Mouse (Mus musculus) liver, embryonic 13.5 days (tissue): ENCODE results near the gene Reg1. TPM values are rescaled to one million over a fixed set of nuclear protein-coding genes. Genes with fewer than 3 reads are reported as not detected.
"Not testable (repeated sequence)": the region's sequence is repeated elsewhere in the genome, so short reads cannot be mapped to it uniquely, and the experiment has no call there.

Source experiments
- ATAC-seq: fragments of 200-750 bp; cut with Nextera tagmentation; 2 replicates; pipeline ENCODE4 v1.8.0; 2017; ENCODE audit warnings: low read depth, mild to moderate bottlenecking, moderate number of reproducible peaks, moderate library complexity
- DNase-seq: peaks from one replicate; pipeline ENCODE4 v3.0.0; 2022
- H3K27ac ChIP-seq: fragments of 300-500 bp; sonication (generic); 2 replicates; pipeline ENCODE4 v1.5.1; 2015; ENCODE audit warnings: moderate library complexity, mild to moderate bottlenecking, inconsistent platforms
- H3K27me3 ChIP-seq: fragments of 300-500 bp; sonication (generic); 2 replicates; pipeline ENCODE4 v1.6.1; 2015; ENCODE audit warnings: mild to moderate bottlenecking, inconsistent platforms
- H3K36me3 ChIP-seq: fragments of 300-500 bp; sonication (generic); 2 replicates; pipeline ENCODE4 v1.6.1; 2015; ENCODE audit warnings: mild to moderate bottlenecking, inconsistent platforms
- H3K4me1 ChIP-seq: fragments of 300-500 bp; sonication (generic); replicated peaks from 2 replicates; pipeline ENCODE4 v1.6.1; 2015; ENCODE audit warnings: inconsistent platforms
- H3K4me2 ChIP-seq: fragments of 300-500 bp; sonication (generic); 2 replicates; pipeline ENCODE4 v1.6.1; 2015; ENCODE audit warnings: inconsistent platforms, mild to moderate bottlenecking, moderate library complexity
- H3K4me3 ChIP-seq: fragments of 300-500 bp; sonication (generic); replicated peaks from 2 replicates; pipeline ENCODE4 v1.5.1; 2015; ENCODE audit warnings: mild to moderate bottlenecking, inconsistent platforms
- H3K9ac ChIP-seq: fragments of 300-500 bp; sonication (generic); 2 replicates; pipeline ENCODE4 v1.6.1; 2015; ENCODE audit warnings: mild to moderate bottlenecking, inconsistent platforms
- H3K9me3 ChIP-seq: fragments of 300-500 bp; sonication (generic); replicated peaks from 2 replicates; pipeline ENCODE4 v1.6.1; 2016; ENCODE audit warnings: inconsistent platforms
- WGBS: fragments of 180-500 bp; shearing (Covaris S2); methylation state at CpG from one replicate; pipeline ENCODE4 v1.1.7; 2015; ENCODE audit not compliant: insufficient replicate concordance; 5-methylcytosine and 5-hydroxymethylcytosine counted together
- polyA plus RNA-seq: library from polyadenylated mRNA; unstranded; fragments of >200 nt; fragmentation: Nextera tagmentation; extraction: Ambion mirVana; gene quantifications from 2 replicates; pipeline ENCODE4 v1.2.1, GENCODE M21; 2015

Gene Reg1
- not detected in 2 replicates for polyA plus RNA-seq

DNA sequence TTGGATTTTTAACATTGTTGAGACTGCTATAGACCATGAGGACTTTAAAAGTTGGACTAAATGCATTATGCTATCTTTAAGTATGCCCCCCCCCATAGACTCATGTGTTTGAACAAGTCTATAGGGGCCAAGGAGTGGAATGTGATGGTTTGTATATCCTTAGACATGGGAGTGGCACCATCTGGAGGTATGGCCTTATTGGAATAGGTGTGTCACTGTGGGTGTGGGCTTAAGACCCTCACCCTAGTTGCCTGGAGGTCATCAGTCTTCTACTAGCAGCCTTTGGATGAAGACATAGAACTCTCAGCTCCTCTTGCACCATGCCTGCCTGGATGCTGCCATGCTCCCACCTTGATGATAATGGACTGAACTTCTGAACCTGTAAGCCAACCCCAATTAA lies at the start of gene Reg1:
TSS of gene Reg1 (plus strand) at position 301 of the 400 bp plus-strand sequence.
- not testable (repeated sequence) for DNase-seq

DNA sequence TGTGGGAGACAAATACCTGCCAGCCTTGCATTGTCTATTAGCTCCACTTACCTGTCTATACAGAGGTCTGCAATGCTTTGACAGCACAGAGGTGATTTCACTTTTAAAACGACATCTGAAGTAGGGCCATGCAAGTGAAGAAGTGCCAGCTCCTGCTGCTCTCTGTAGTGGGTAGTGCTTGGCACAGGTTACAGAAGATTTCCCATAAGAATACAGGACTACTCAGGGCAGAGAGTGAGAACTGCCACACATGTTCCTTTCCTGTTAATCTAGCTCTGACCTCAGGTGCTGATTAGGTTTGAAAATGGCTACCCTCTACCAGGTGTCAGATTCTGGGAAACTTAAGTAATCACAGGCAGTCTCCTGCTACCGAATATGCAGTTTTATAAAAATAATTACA lies 43.7 kb upstream of the Reg1 start, which contains the start of gene Reg3d:
TSS of gene Reg3d (minus strand) at position 101 of the 400 bp plus-strand sequence.
- Histone ChIP-seq H3K9ac (no peak within 1 kb of the TSS), H3K36me3 (no peaks in the 10 kb centered on the region), H3K4me3 (no peak within 1 kb of the TSS), H3K27ac (no peak within 1 kb of the TSS), H3K9me3 (no peaks in the 10 kb centered on the region), H3K27me3 (no peaks in the 10 kb centered on the region), H3K4me1 (no peaks in the 10 kb centered on the region), H3K4me2 (no peak within 1 kb of the TSS)
- WGBS = 57% methylated on average over 2 of the region's 2 CpGs
- DNase-seq (no peak), ATAC-seq (no peak)

More for the DNA sequence above, at the start of gene Reg1:
- H3K27me3 ChIP-seq, H3K9ac ChIP-seq, H3K9me3 ChIP-seq, H3K4me3 ChIP-seq, H3K36me3 ChIP-seq, H3K4me1 ChIP-seq, H3K27ac ChIP-seq, H3K4me2 ChIP-seq, ATAC-seq: not testable (repeated sequence)

DNA sequence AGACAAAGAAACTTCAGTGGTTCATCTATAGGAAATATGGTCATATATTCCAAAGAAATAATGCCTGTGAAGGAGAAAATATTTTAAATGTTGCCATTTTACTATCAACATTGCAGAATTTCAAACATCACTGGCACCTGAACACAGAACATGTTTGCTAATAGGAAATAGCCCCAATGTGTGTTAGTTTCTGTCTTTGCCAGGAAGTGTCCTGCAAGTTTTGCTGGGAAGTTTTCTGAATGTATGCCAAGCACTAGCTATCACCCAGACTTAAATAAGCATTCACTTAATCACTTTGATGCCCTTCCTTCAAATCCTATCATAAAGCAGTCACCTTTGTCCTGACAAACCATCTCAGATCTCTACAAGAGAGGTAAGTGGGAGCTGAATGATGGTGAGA lies 42.1 kb upstream of the Reg1 start, which contains the start of gene Reg3a:
TSS of gene Reg3a (plus strand) at position 301 of the 400 bp plus-strand sequence.
- H3K4me2 ChIP-seq = no peak within 1 kb of the TSS
- H3K27me3 ChIP-seq = no peaks in the 10 kb centered on the region
- no peak within 1 kb of the TSS for H3K4me3 ChIP-seq
- H3K36me3 ChIP-seq = no peaks in the 10 kb centered on the region
- H3K9me3 ChIP-seq = no peaks in the 10 kb centered on the region
- ATAC-seq (no peak), DNase-seq (no peak)
- no peak within 1 kb of the TSS for H3K27ac ChIP-seq
- no peak within 1 kb of the TSS for H3K9ac ChIP-seq
- no peaks in the 10 kb centered on the region for H3K4me1 ChIP-seq

DNA sequence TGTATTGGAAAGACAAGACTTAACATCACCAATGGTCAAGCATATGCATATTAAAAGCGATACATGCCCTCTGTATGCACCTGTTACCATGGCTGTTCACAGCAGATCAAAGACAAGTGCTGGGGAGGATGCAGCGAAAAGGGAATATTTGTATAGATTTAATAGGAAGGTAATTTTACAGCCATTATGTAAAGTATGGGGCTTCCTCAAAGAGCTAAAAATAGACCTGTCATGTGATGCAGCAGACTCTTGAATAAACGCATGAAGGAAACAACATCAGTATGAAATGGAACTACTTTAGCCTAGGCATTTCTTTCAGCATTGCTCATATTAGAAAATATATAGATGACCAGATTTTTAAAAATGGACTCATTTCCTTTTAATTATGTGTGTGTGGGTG lies 36.9 kb upstream of the Reg1 start:
- ATAC-seq = no peak
- H3K36me3 ChIP-seq = no peaks in the 10 kb centered on the region
- H3K9me3 ChIP-seq = no peaks in the 10 kb centered on the region
- no peak overlapping the region for H3K9ac ChIP-seq
- no peaks in the 10 kb centered on the region for H3K4me1 ChIP-seq
- no peak overlapping the region for H3K27ac ChIP-seq
- no peak for DNase-seq
- H3K27me3 ChIP-seq = no peaks in the 10 kb centered on the region
- H3K4me2 ChIP-seq = no peak overlapping the region
- 67% methylated on average over 3 of the region's 3 CpGs for WGBS
- no peak overlapping the region for H3K4me3 ChIP-seq

DNA sequence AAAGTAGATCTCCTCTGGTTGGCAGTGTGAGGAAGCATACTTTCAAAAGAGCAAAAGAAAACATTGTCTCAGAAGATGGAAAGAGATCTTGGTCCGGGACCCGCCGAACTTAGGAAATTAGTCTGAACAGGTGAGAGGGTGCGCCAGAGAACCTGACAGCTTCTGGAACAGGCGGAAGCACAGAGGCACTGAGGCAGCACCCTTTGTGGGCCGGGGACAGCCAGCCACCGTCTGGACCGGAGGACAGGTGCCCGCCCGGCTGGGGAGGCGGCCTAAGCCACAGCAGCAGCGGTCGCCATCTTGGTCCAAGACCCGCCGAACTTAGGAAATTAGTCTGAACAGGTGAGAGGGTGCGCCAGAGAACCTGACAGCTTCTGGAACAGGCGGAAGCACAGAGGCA lies 27.2 kb upstream of the Reg1 start, which contains the start of gene Reg2:
TSS of gene Reg2 (plus strand) at position 301 of the 400 bp plus-strand sequence.
- H3K4me1 ChIP-seq, H3K4me3 ChIP-seq, ATAC-seq, H3K36me3 ChIP-seq, DNase-seq, H3K9me3 ChIP-seq, H3K27me3 ChIP-seq, H3K27ac ChIP-seq, H3K9ac ChIP-seq, H3K4me2 ChIP-seq: not testable (repeated sequence)
- WGBS = 87% methylated on average over 5 of the region's 17 CpGs

DNA sequence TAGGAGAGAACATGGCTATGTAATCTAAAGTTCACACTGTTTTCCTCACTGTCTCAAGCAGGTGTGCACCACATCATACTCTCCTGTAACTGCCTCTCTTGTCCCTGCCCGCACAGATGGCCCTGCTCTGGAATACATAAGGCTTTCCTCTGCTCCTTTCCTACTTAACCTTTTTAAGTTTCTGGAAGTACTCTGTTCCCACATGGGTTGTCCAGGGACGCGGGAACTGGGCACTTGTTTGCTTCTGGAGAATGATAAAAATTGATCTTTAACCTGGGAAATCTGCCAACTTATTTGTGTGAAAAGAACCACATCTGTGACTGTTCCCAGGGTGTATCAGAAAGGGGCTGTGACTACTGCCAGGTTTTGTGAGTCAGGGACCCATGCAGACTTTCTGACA lies 3.0 kb downstream of the Reg1 start:
- no peak overlapping the region for H3K9ac ChIP-seq
- DNase-seq = no peak
- H3K4me3 ChIP-seq = no peak overlapping the region
- H3K4me1 ChIP-seq = no peaks in the 10 kb centered on the region
- H3K9me3 ChIP-seq = no peaks in the 10 kb centered on the region
- 77% methylated on average over 3 of the region's 3 CpGs for WGBS
- H3K27me3 ChIP-seq = no peaks in the 10 kb centered on the region
- no peak overlapping the region for H3K4me2 ChIP-seq
- no peaks in the 10 kb centered on the region for H3K36me3 ChIP-seq
- ATAC-seq = no peak
- no peak overlapping the region for H3K27ac ChIP-seq

DNA sequence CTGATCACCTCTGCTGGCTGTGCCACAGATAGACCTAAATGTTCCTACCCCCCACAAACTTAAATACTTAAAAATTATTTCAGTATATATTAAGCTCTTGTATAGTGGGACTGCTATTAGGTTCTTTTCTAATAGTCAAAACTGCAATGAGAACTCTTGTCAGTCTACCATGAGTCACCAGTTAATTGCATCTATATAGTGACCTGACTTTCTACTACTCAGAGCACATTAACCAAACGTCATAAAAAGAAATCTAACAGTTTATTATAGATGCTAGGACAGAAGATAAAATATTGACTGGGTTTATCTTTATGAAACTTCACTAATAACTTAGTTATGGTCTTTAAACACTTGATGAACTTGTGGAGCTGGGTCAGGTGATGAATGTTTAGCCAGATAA lies 24.7 kb downstream of the Reg1 start:
- no peak for ATAC-seq
- WGBS = 39% methylated on average over 1 of the region's 1 CpGs

DNA sequence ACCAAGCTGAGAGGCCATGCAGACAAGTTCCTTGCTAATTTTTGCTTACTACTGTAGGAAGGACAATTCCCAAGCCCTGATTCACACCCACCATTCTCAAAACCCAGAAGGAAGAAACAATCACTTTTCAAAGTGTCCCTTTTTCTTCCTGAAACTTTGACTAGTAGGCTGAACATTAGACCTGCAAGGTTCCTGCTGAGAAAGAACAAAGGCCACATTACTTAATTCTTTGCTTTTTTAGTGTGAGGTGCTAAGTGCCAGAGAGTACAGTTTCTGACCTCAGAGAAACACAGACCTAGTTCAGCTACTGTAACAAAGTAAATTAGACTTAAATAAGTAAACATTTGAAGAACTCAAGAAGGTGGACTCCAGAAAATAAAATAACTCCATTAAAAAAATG lies 25.9 kb downstream of the Reg1 start:
- no peak overlapping the region for H3K27ac ChIP-seq
- no peaks in the 10 kb centered on the region for H3K9me3 ChIP-seq
- no peaks in the 10 kb centered on the region for H3K27me3 ChIP-seq
- ATAC-seq = no peak
- H3K9ac ChIP-seq = no peak overlapping the region
- no peak for DNase-seq
- no peak overlapping the region for H3K4me3 ChIP-seq
- no peak overlapping the region for H3K4me2 ChIP-seq
- H3K4me1 ChIP-seq = no peaks in the 10 kb centered on the region
- H3K36me3 ChIP-seq = no peaks in the 10 kb centered on the region

More for the DNA sequence above, 24.7 kb downstream of the Reg1 start:
- Histone ChIP-seq H3K9me3 (0 out of 2 replicates have a peak, but pooled peaks cover 5% of the 10 kb centered on the region), H3K36me3 (no peaks in the 10 kb centered on the region), H3K4me1 (no peaks in the 10 kb centered on the region), H3K27ac (no peak overlapping the region), H3K9ac (no peak overlapping the region), H3K27me3 (no peaks in the 10 kb centered on the region), H3K4me3 (no peak overlapping the region), H3K4me2 (no peak overlapping the region)
- no peak for DNase-seq

DNA sequence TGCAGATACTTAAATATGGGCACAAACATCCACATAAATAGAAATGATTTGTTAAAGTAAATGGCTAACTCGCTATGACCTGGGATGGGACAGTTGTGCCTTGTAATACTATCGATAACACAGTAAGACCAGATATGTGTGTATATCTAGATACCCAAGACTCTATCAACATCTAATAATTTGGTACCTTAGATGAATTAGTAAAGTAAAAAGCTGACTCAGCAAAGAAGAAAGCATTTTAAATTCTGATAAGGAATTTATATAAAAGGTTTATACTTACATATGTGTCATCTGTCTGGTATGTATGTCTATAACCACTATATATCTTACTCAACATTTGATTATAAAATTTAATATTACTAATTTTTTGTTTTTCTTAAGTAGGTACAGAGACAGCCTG lies 30.3 kb downstream of the Reg1 start:
- no peak for ATAC-seq
- Histone ChIP-seq H3K9me3 (no peaks in the 10 kb centered on the region), H3K4me2 (no peak overlapping the region), H3K4me3 (no peak overlapping the region), H3K27ac (no peak overlapping the region), H3K9ac (no peak overlapping the region), H3K4me1 (no peaks in the 10 kb centered on the region), H3K36me3 (no peaks in the 10 kb centered on the region), H3K27me3 (no peaks in the 10 kb centered on the region)
- WGBS = 70% methylated on average over 2 of the region's 2 CpGs
- no peak for DNase-seq

DNA sequence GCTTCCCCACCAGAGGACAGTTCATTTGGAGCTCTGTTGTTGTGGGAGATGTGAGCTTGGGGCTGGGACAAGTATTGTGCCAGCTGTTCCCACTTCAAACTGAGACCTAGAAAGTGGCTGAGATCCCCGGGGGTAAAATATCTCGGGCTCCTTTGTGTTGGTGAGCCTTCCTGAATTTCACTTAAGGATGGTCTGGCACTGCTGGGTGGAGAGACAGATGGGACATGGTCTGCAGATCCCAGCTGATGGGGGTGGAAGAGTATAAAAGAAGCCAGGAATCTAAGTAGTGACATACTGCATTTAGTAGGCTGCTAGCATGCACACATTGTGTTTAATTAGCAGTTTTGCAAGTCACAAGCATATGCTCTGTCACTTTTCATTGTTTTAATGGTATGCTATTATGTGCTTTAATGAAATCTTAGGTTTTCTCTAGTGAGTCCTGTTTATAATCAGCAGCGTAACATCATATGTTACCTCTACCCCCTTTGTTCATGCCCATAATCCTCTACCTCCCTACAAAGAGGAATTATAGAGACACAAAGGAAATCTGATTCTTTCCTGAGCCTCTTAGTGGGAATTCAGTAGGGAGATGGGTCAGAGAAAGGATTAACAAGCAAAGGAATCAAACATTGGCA lies 37.8 kb downstream of the Reg1 start:
- no peaks in the 10 kb centered on the region for H3K9me3 ChIP-seq
- DNase-seq (no peak), ATAC-seq (no peak)
- 56% methylated on average over 3 of the region's 3 CpGs for WGBS
- no peak overlapping the region for H3K27ac ChIP-seq
- H3K4me2 ChIP-seq = no peak overlapping the region
- H3K4me1 ChIP-seq = no peaks in the 10 kb centered on the region
- H3K27me3 ChIP-seq = no peaks in the 10 kb centered on the region
- no peaks in the 10 kb centered on the region for H3K36me3 ChIP-seq
- no peak overlapping the region for H3K9ac ChIP-seq
- no peak overlapping the region for H3K4me3 ChIP-seq

DNA sequence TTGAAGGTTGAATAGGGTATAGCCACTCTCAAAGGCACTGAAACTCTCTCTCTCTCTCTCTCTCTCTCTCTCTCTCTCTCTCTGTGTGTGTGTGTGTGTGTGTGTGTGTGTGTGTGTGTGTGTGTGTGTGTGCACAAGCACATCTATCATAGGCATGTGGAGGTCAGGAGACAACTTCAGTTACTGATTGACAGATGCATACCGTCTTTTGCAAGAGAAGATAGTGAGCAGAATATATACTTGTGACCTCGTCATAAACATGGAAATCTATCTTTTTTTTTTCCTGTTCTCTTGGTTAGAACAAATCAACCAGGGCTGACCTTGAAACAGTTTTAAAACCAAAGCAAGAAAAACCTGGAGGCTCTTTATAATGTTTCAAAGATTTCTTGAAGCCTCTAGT lies 39.8 kb downstream of the Reg1 start:
- 57% methylated on average over 2 of the region's 2 CpGs for WGBS
- Histone ChIP-seq H3K9me3 (no peaks in the 10 kb centered on the region), H3K36me3 (no peaks in the 10 kb centered on the region), H3K4me1 (no peaks in the 10 kb centered on the region), H3K27ac (no peak overlapping the region), H3K4me2 (no peak overlapping the region), H3K4me3 (no peak overlapping the region), H3K9ac (no peak overlapping the region), H3K27me3 (no peaks in the 10 kb centered on the region)
- no peak for ATAC-seq
- no peak for DNase-seq

DNA sequence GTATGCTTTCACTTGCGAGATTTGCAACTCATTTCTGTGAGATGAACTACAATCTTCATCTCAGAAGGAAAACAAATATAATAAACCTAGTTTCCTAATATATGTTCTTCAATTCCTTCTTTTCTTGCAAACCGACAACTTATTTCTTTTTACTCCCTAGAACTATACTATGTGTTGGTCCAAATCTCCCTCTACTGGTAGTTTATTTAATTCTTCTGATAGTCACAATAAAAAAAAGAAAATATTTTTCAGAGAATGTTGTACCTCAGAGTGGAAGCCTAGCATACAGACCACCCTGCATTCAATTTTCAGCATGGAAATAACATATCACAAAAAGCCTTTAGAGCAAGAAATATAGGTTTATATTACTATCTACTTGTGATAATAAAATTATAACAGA lies 40.8 kb downstream of the Reg1 start:
- DNase-seq (no peak), ATAC-seq (no peak)
- WGBS = 58% methylated on average over 2 of the region's 2 CpGs
- Histone ChIP-seq H3K4me1 (no peaks in the 10 kb centered on the region), H3K27me3 (no peaks in the 10 kb centered on the region), H3K4me3 (no peak overlapping the region), H3K4me2 (no peak overlapping the region), H3K36me3 (no peaks in the 10 kb centered on the region), H3K9me3 (no peaks in the 10 kb centered on the region), H3K9ac (no peak overlapping the region), H3K27ac (no peak overlapping the region)
